Mouse (Mus musculus) forebrain, embryonic 15.5 days (tissue): ENCODE data around the gene Gm43552. TPM values are rescaled to one million over a fixed set of nuclear protein-coding genes. Genes with fewer than 3 reads are reported as not detected.

Experiments
- ATAC-seq: fragments of 200-750 bp; cut with Nextera tagmentation; replicated peaks from 2 replicates; pipeline ENCODE4 v1.8.0; 2017; ENCODE audit warnings: mild to moderate bottlenecking, moderate TSS enrichment, moderate library complexity
- H3K27ac ChIP-seq: fragments of 300-500 bp; sonication (generic); replicated peaks from 2 replicates; pipeline ENCODE4 v1.5.1; 2015; ENCODE audit warnings: mild to moderate bottlenecking, inconsistent platforms
- H3K27me3 ChIP-seq: fragments of 300-500 bp; sonication (generic); 2 replicates; pipeline ENCODE4 v1.6.1; 2015; ENCODE audit warnings: inconsistent platforms
- H3K36me3 ChIP-seq: fragments of 300-500 bp; sonication (generic); 2 replicates; pipeline ENCODE4 v1.6.1; 2015; ENCODE audit warnings: mild to moderate bottlenecking, inconsistent platforms
- H3K4me1 ChIP-seq: fragments of 300-500 bp; sonication (generic); 2 replicates; pipeline ENCODE4 v1.6.1; 2015; ENCODE audit warnings: inconsistent platforms
- H3K4me2 ChIP-seq: fragments of 300-500 bp; sonication (generic); replicated peaks from 2 replicates; pipeline ENCODE4 v1.6.1; 2015; ENCODE audit warnings: mild to moderate bottlenecking, inconsistent platforms
- H3K4me3 ChIP-seq: fragments of 300-500 bp; sonication (generic); 2 replicates; pipeline ENCODE4 v1.5.1; 2015; ENCODE audit warnings: mild to moderate bottlenecking, inconsistent platforms
- H3K9ac ChIP-seq: fragments of 300-500 bp; sonication (generic); replicated peaks from 2 replicates; pipeline ENCODE4 v1.6.1; 2015; ENCODE audit warnings: mild to moderate bottlenecking, inconsistent platforms
- H3K9me3 ChIP-seq: fragments of 300-500 bp; sonication (generic); 2 replicates; pipeline ENCODE4 v1.6.1; 2016; ENCODE audit warnings: inconsistent platforms
- WGBS: fragments of 180-500 bp; shearing (Covaris S2); methylation state at CpG from one replicate; pipeline ENCODE4 v1.1.7; 2015; ENCODE audit warnings: mixed read lengths; 5-methylcytosine and 5-hydroxymethylcytosine counted together
- polyA plus RNA-seq: library from polyadenylated mRNA; unstranded; fragments of >200 nt; fragmentation: Nextera tagmentation; extraction: Ambion mirVana; gene quantifications from 2 replicates; pipeline ENCODE4 v1.2.1, GENCODE M21; 2015

Gene Gm43552
- polyA plus RNA-seq, 1 experiment from 2014 or later, result not detected

- Histone ChIP-seq H3K9ac (no peak overlapping the region), H3K9me3 (no peaks in the 10 kb centered on the region), H3K4me3 (no peak overlapping the region), H3K27me3 (no peaks in the 10 kb centered on the region), H3K27ac (no peak overlapping the region), H3K4me1 (no peaks in the 10 kb centered on the region; the same call in 1 of the 2 replicates), H3K36me3 (no peaks in the 10 kb centered on the region), H3K4me2 (no peak overlapping the region)
- 2% methylated on average over 8 of the region's 8 CpGs for WGBS
- ATAC-seq, result no peak
These were observed 33.2 kb upstream of the Gm43552 start for GRCm38 (mm10) chr5:65525674-65526443.

GRCm38 (mm10) chr5:65524831-65525230 lies 32.2 kb upstream of the Gm43552 start:
- Histone ChIP-seq H3K4me2 (no peak overlapping the region), H3K9ac (no peak overlapping the region), H3K27me3 (no peaks in the 10 kb centered on the region), H3K9me3 (no peaks in the 10 kb centered on the region), H3K4me3 (no peak overlapping the region), H3K36me3 (no peaks in the 10 kb centered on the region), H3K27ac (no peak overlapping the region), H3K4me1 (no peaks in the 10 kb centered on the region; the same call in 1 of the 2 replicates)
- ATAC-seq, result no peak
- 56% methylated on average over 4 of the region's 4 CpGs for WGBS

- WGBS, result 83% methylated on average over 1 of the region's 1 CpGs
- H3K27ac ChIP-seq, result no peak overlapping the region
- H3K27me3 ChIP-seq, result no peaks in the 10 kb centered on the region
- no peak for ATAC-seq
- no peaks in the 10 kb centered on the region; the same call in 1 of the 2 replicates for H3K4me1 ChIP-seq
- no peaks in the 10 kb centered on the region for H3K36me3 ChIP-seq
- no peak overlapping the region for H3K4me2 ChIP-seq
- H3K4me3 ChIP-seq, result no peak overlapping the region
- no peaks in the 10 kb centered on the region for H3K9me3 ChIP-seq
- no peak overlapping the region for H3K9ac ChIP-seq
These were observed 29.2 kb upstream of the Gm43552 start for GRCm38 (mm10) chr5:65521803-65522202.

GRCm38 (mm10) chr5:65514635-65515278 lies 22.1 kb upstream of the Gm43552 start:
- Histone ChIP-seq H3K4me3 (no peak overlapping the region), H3K4me1 (no peaks in the 10 kb centered on the region), H3K27ac (no peak overlapping the region), H3K4me2 (no peak overlapping the region), H3K9ac (no peak overlapping the region), H3K36me3 (no peaks in the 10 kb centered on the region), H3K27me3 (no peaks in the 10 kb centered on the region), H3K9me3 (no peaks in the 10 kb centered on the region)
- no peak for ATAC-seq
- 81% methylated on average over 5 of the region's 5 CpGs for WGBS

GRCm38 (mm10) chr5:65513506-65513905 lies 20.9 kb upstream of the Gm43552 start:
- 86% methylated on average over 3 of the region's 3 CpGs for WGBS
- Histone ChIP-seq H3K36me3 (no peaks in the 10 kb centered on the region), H3K4me3 (no peak overlapping the region), H3K9ac (no peak overlapping the region), H3K9me3 (no peaks in the 10 kb centered on the region), H3K27ac (no peak overlapping the region), H3K27me3 (no peaks in the 10 kb centered on the region), H3K4me1 (no peaks in the 10 kb centered on the region), H3K4me2 (no peak overlapping the region)
- ATAC-seq, result no peak

GRCm38 (mm10) chr5:65508395-65508794 lies 15.8 kb upstream of the Gm43552 start:
- Histone ChIP-seq H3K4me1 (no peaks in the 10 kb centered on the region), H3K4me2 (no peak overlapping the region), H3K4me3 (no peak overlapping the region), H3K36me3 (no peaks in the 10 kb centered on the region), H3K27ac (no peak overlapping the region), H3K9ac (no peak overlapping the region), H3K27me3 (no peaks in the 10 kb centered on the region), H3K9me3 (no peaks in the 10 kb centered on the region)
- WGBS, result 84% methylated on average over 8 of the region's 8 CpGs
- no peak for ATAC-seq

GRCm38 (mm10) chr5:65505786-65506185 lies 13.2 kb upstream of the Gm43552 start:
- ATAC-seq, result no peak
- 9% methylated on average over 8 of the region's 8 CpGs for WGBS
- H3K27me3 ChIP-seq, result no peaks in the 10 kb centered on the region
- no peak overlapping the region for H3K4me2 ChIP-seq
- no peaks in the 10 kb centered on the region for H3K36me3 ChIP-seq
- H3K9ac ChIP-seq, result no peak overlapping the region
- H3K9me3 ChIP-seq, result no peaks in the 10 kb centered on the region
- H3K4me3 ChIP-seq, result no peak overlapping the region
- no peak overlapping the region for H3K27ac ChIP-seq
- H3K4me1 ChIP-seq, result no peaks in the 10 kb centered on the region

- Histone ChIP-seq H3K27me3 (no peaks in the 10 kb centered on the region), H3K4me1 (no peaks in the 10 kb centered on the region), H3K4me2 (no peak overlapping the region), H3K4me3 (no peak overlapping the region), H3K9me3 (no peaks in the 10 kb centered on the region), H3K9ac (no peak overlapping the region), H3K27ac (no peak overlapping the region), H3K36me3 (no peaks in the 10 kb centered on the region)
- no peak for ATAC-seq
- 95% methylated on average over 9 of the region's 9 CpGs for WGBS
These were observed 8.8 kb upstream of the Gm43552 start for GRCm38 (mm10) chr5:65501407-65501806.

- Histone ChIP-seq H3K4me1 (no peaks in the 10 kb centered on the region), H3K27me3 (no peaks in the 10 kb centered on the region), H3K4me3 (no peak overlapping the region), H3K36me3 (no peaks in the 10 kb centered on the region), H3K27ac (no peak overlapping the region), H3K9me3 (no peaks in the 10 kb centered on the region), H3K9ac (no peak overlapping the region), H3K4me2 (no peak overlapping the region)
- 82% methylated on average over 7 of the region's 7 CpGs for WGBS
- ATAC-seq, result no peak
These were observed 7.6 kb upstream of the Gm43552 start for GRCm38 (mm10) chr5:65500231-65500630.

- H3K27ac ChIP-seq, result peak overlapping the region; percentile 96
- peak overlapping the region; percentile 71 for H3K4me2 ChIP-seq
- peaks cover 26% of the 10 kb centered on the region for H3K4me1 ChIP-seq
- H3K9ac ChIP-seq, result peak overlapping the region; percentile 93
- ATAC-seq, result peak; percentile 87
- no peaks in the 10 kb centered on the region for H3K36me3 ChIP-seq
- peak overlapping the region; percentile 98 for H3K4me3 ChIP-seq
- H3K27me3 ChIP-seq, result no peaks in the 10 kb centered on the region
- no peaks in the 10 kb centered on the region for H3K9me3 ChIP-seq
- under 1% methylated on average over 57 of the region's 57 CpGs for WGBS
These were observed 592 bp downstream of the Gm43552 start for GRCm38 (mm10) chr5:65491767-65492715.

- Histone ChIP-seq H3K9ac (no peak overlapping the region), H3K27me3 (no peaks in the 10 kb centered on the region), H3K27ac (no peak overlapping the region), H3K4me1 (peaks cover 26% of the 10 kb centered on the region), H3K4me2 (no peak overlapping the region), H3K36me3 (no peaks in the 10 kb centered on the region), H3K4me3 (no peak overlapping the region), H3K9me3 (no peaks in the 10 kb centered on the region)
- no peak for ATAC-seq
- 78% methylated on average over 4 of the region's 4 CpGs for WGBS
These were observed 2.8 kb downstream of the Gm43552 start for GRCm38 (mm10) chr5:65489830-65490229.

GRCm38 (mm10) chr5:65488725-65489124 lies 3.9 kb downstream of the Gm43552 start:
- Histone ChIP-seq H3K4me3 (no peak overlapping the region), H3K9ac (no peak overlapping the region), H3K36me3 (no peaks in the 10 kb centered on the region), H3K4me1 (peaks cover 26% of the 10 kb centered on the region), H3K9me3 (no peaks in the 10 kb centered on the region), H3K4me2 (no peak overlapping the region), H3K27ac (no peak overlapping the region), H3K27me3 (no peaks in the 10 kb centered on the region)
- WGBS, result 91% methylated on average over 7 of the region's 7 CpGs
- ATAC-seq, result no peak
